Mouse (Mus musculus) MEL (cell line): ENCODE data around the gene Pde6d. TPM values are rescaled to one million over a fixed set of nuclear protein-coding genes. Genes with fewer than 3 reads are reported as not detected.

Experiments used
- DNase-seq: peaks from one replicate; pipeline ENCODE4 v3.0.0; 2011; ENCODE audit warnings: low read depth, low spot score
- H3K27ac ChIP-seq: 2 replicates; pipeline ENCODE4 v1.5.1; 2012; ENCODE audit warnings: low read depth, mild to moderate bottlenecking, control low read depth, low read length, moderate library complexity; ENCODE audit not compliant: control insufficient read depth
- H3K27me3 ChIP-seq, 2 experiments: fragments of 150-350 bp in 1 of 2; sonication (generic) in 1 of 2; 2 replicates each; pipeline ENCODE4 v1.6.1; 2012; ENCODE audit warnings: low read length in 2 of 2, mild to moderate bottlenecking in 2 of 2, improper control_type of control experiment in 1 of 2, moderate library complexity in 1 of 2; ENCODE audit not compliant: insufficient read depth in 2 of 2, control insufficient read depth in 1 of 2
- H3K36me3 ChIP-seq, 2 experiments: 2 replicates each; pipeline ENCODE4 v1.6.1; 2012 to 2014; ENCODE audit warnings: low read length in 2 of 2, improper control_type of control experiment in 1 of 2, inconsistent platforms in 1 of 2, mild to moderate bottlenecking in 1 of 2; ENCODE audit not compliant: insufficient read depth in 2 of 2, control insufficient read depth in 1 of 2
- H3K4me1 ChIP-seq, 2 experiments: fragments of 150-350 bp in 1 of 2; sonication (generic) in 1 of 2; 2 replicates each; pipeline ENCODE4 v1.6.1; 2012; ENCODE audit warnings: low read length in 2 of 2, improper control_type of control experiment in 1 of 2, mild to moderate bottlenecking in 1 of 2; ENCODE audit not compliant: insufficient read depth in 2 of 2, control insufficient read depth in 1 of 2
- H3K4me3 ChIP-seq, 2 experiments: fragments of 150-350 bp in 1 of 2; sonication (generic) in 1 of 2; 2 replicates each; pipeline ENCODE4 v1.5.1; 2012; ENCODE audit warnings: low read depth in 2 of 2, low read length in 2 of 2, mild to moderate bottlenecking in 2 of 2, moderate library complexity in 2 of 2, control low read depth in 1 of 2, improper control_type of control experiment in 1 of 2; ENCODE audit not compliant: control insufficient read depth in 1 of 2, insufficient read depth in 1 of 2
- H3K79me2 ChIP-seq: 2 replicates; pipeline ENCODE4 v1.6.1; 2012; ENCODE audit warnings: mild to moderate bottlenecking, low read length, moderate library complexity; ENCODE audit not compliant: control insufficient read depth, poor library complexity, insufficient read depth
- H3K9ac ChIP-seq: 2 replicates; pipeline ENCODE4 v1.6.1; 2012; ENCODE audit warnings: low read depth, mild to moderate bottlenecking, control low read depth, low read length, moderate library complexity; ENCODE audit not compliant: control insufficient read depth, poor library complexity, severe bottlenecking
- H3K9me3 ChIP-seq: fragments of 150-350 bp; sonication (generic); replicated peaks from 2 replicates; pipeline ENCODE4 v1.6.1; 2012; ENCODE audit warnings: mild to moderate bottlenecking, low read length, improper control_type of control experiment, moderate library complexity; ENCODE audit not compliant: insufficient read depth
- BHLHE40 ChIP-seq: IDR thresholded peaks from 2 replicates; pipeline ENCODE4 v1.6.1; 2012; ENCODE audit warnings: low read depth, mild to moderate bottlenecking, inconsistent platforms, low read length, improper control_type of control experiment, borderline replicate concordance
- CTCF ChIP-seq, 3 experiments: IDR thresholded peaks in 2 of 3; conservative IDR thresholded peaks in 1 of 3; 2 replicates each; pipeline ENCODE4 v1.5.1; 2011 to 2012; ENCODE audit warnings: low read length in 3 of 3, low read depth in 2 of 3, mild to moderate bottlenecking in 2 of 3, improper control_type of control experiment in 1 of 3, inconsistent platforms in 1 of 3, mixed read lengths in 1 of 3, moderate library complexity in 1 of 3; ENCODE audit not compliant: control insufficient read depth in 1 of 3, insufficient read depth in 1 of 3, poor library complexity in 1 of 3, severe bottlenecking in 1 of 3
- ELF1 ChIP-seq: IDR thresholded peaks from 2 replicates; pipeline ENCODE4 v1.6.1; 2014; ENCODE audit warnings: low read depth, mild to moderate bottlenecking, inconsistent platforms, low read length, improper control_type of control experiment, moderate library complexity
- ETS1 ChIP-seq: IDR thresholded peaks from 2 replicates; pipeline ENCODE4 v1.6.1; 2012; ENCODE audit warnings: low read depth, mild to moderate bottlenecking, inconsistent platforms, low read length, improper control_type of control experiment, moderate library complexity
- GABPA ChIP-seq: IDR thresholded peaks from 2 replicates; pipeline ENCODE4 v1.6.1; 2012; ENCODE audit warnings: low read depth, mild to moderate bottlenecking, inconsistent platforms, low read length, improper control_type of control experiment, moderate library complexity
- GATA1 ChIP-seq: IDR thresholded peaks from 2 replicates; pipeline ENCODE4 v1.6.1; 2011; ENCODE audit warnings: low read depth, low read length, improper control_type of control experiment
- JUND ChIP-seq: IDR thresholded peaks from 2 replicates; pipeline ENCODE4 v1.6.1; 2011; ENCODE audit warnings: low read depth, mild to moderate bottlenecking, improper control_type of control experiment, low read length
- MAFK ChIP-seq: IDR thresholded peaks from 2 replicates; pipeline ENCODE4 v1.6.1; 2011; ENCODE audit warnings: low read depth, mild to moderate bottlenecking, low read length, improper control_type of control experiment, borderline replicate concordance
- MAX ChIP-seq: IDR thresholded peaks from 2 replicates; pipeline ENCODE4 v1.6.1; 2011; ENCODE audit warnings: low read length, improper control_type of control experiment
- MEF2A ChIP-seq: IDR thresholded peaks from 2 replicates; pipeline ENCODE4 v1.6.1; 2014; ENCODE audit warnings: low read depth, mild to moderate bottlenecking, inconsistent platforms, low read length, improper control_type of control experiment; ENCODE audit not compliant: poor library complexity, insufficient replicate concordance, severe bottlenecking; ENCODE audit errors: extremely low read depth
- MXI1 ChIP-seq: IDR thresholded peaks from 2 replicates; pipeline ENCODE4 v1.6.1; 2011; ENCODE audit warnings: mild to moderate bottlenecking, low read depth, low read length, improper control_type of control experiment
- MYB ChIP-seq: IDR thresholded peaks from 2 replicates; pipeline ENCODE4 v1.6.1; 2011; ENCODE audit warnings: mild to moderate bottlenecking, low read depth, low read length, improper control_type of control experiment
- NELFE ChIP-seq: IDR thresholded peaks from 2 replicates; pipeline ENCODE4 v1.6.1; 2011; ENCODE audit warnings: low read depth, low read length, improper control_type of control experiment
- NRF1 ChIP-seq: IDR thresholded peaks from 2 replicates; pipeline ENCODE4 v1.6.1; 2014; ENCODE audit warnings: low read depth, mild to moderate bottlenecking, inconsistent platforms, low read length, improper control_type of control experiment, moderate library complexity; ENCODE audit not compliant: poor library complexity, insufficient read depth, severe bottlenecking
- POLR2A ChIP-seq, 2 experiments: IDR thresholded peaks; 2 replicates each; pipeline ENCODE4 v1.6.1; 2011 to 2012; ENCODE audit warnings: low read length in 2 of 2, mild to moderate bottlenecking in 2 of 2, control low read depth in 1 of 2, improper control_type of control experiment in 1 of 2, low read depth in 1 of 2, moderate library complexity in 1 of 2; ENCODE audit not compliant: control insufficient read depth in 1 of 2, insufficient read depth in 1 of 2, poor library complexity in 1 of 2
- POLR2AphosphoS2 ChIP-seq: IDR thresholded peaks from 2 replicates; pipeline ENCODE4 v1.6.1; 2011; ENCODE audit warnings: low read length, improper control_type of control experiment
- RAD21 ChIP-seq: IDR thresholded peaks from 2 replicates; pipeline ENCODE4 v1.6.1; 2011; ENCODE audit warnings: mild to moderate bottlenecking, low read depth, low read length, improper control_type of control experiment
- RCOR1 ChIP-seq: IDR thresholded peaks from 2 replicates; pipeline ENCODE4 v1.6.1; 2012; ENCODE audit warnings: low read depth, mild to moderate bottlenecking, inconsistent platforms, low read length, improper control_type of control experiment
- SMC3 ChIP-seq: IDR thresholded peaks from 2 replicates; pipeline ENCODE4 v1.6.1; 2011; ENCODE audit warnings: low read depth, low read length, improper control_type of control experiment
- TAL1 ChIP-seq: IDR thresholded peaks from 2 replicates; pipeline ENCODE4 v1.6.1; 2012; ENCODE audit warnings: mild to moderate bottlenecking, inconsistent platforms, low read length, moderate library complexity, mixed read lengths
- TBP ChIP-seq: IDR thresholded peaks from 2 replicates; pipeline ENCODE4 v1.8.0; 2011; ENCODE audit warnings: low read depth, low read length, improper control_type of control experiment
- USF2 ChIP-seq, 2 experiments: IDR thresholded peaks; 2 replicates each; pipeline ENCODE4 v1.6.1; 2011 to 2012; ENCODE audit warnings: improper control_type of control experiment in 2 of 2, low read length in 2 of 2, borderline replicate concordance in 1 of 2, inconsistent platforms in 1 of 2, low read depth in 1 of 2, mild to moderate bottlenecking in 1 of 2; ENCODE audit not compliant: insufficient read depth in 1 of 2
- ZC3H11A ChIP-seq: IDR thresholded peaks from 2 replicates; pipeline ENCODE4 v1.6.1; 2012; ENCODE audit warnings: low read depth, mild to moderate bottlenecking, inconsistent platforms, low read length, improper control_type of control experiment
- ZKSCAN1 ChIP-seq: IDR thresholded peaks from 2 replicates; pipeline ENCODE4 v1.6.1; 2012; ENCODE audit warnings: low read depth, mild to moderate bottlenecking, inconsistent platforms, low read length, improper control_type of control experiment, moderate library complexity
- ZMIZ1 ChIP-seq: IDR thresholded peaks from 2 replicates; pipeline ENCODE4 v1.6.1; 2012; ENCODE audit warnings: low read depth, mild to moderate bottlenecking, inconsistent platforms, low read length, improper control_type of control experiment, moderate library complexity
- ZNF384 ChIP-seq: IDR thresholded peaks from 2 replicates; pipeline ENCODE4 v1.6.1; 2012; ENCODE audit warnings: low read depth, mild to moderate bottlenecking, inconsistent platforms, low read length, improper control_type of control experiment
- polyA plus RNA-seq, 2 experiments: library from polyadenylated mRNA; stranded (reverse) in 1 of 2; unstranded in 1 of 2; fragments of >175 nt in 1 of 2; fragments of >200 nt in 1 of 2; gene quantifications; 2 replicates each; pipeline versions ENCODE4 v1.2.1 to v1.2.4; 2012; ENCODE audit warnings: low replicate concordance in 2 of 2, low read depth in 1 of 2; ENCODE audit not compliant: insufficient read length in 2 of 2, insufficient read depth in 1 of 2, missing spikeins in 1 of 2
- total RNA-seq: library from RNA; depleted of rRNA; stranded (reverse); fragments of 300-350 nt; gene quantifications from 2 replicates; pipeline ENCODE4 v1.2.3, GENCODE M21; 2012

Pde6d gene
- total and polyA plus RNA-seq, 3 experiments = 13.4 to 79.9 TPM; not detected in 1

GRCm38 (mm10) chr1:86529590-86529989 is 52.8 kb downstream of the Pde6d start:
- peaks cover 42% of the 10 kb centered on the region for H3K79me2 ChIP-seq
- H3K4me3 ChIP-seq = peak overlapping the region; percentile 67 to 96
- H3K9me3 ChIP-seq = no peaks in the 10 kb centered on the region
- peaks cover 2 to 16% of the 10 kb centered on the region in 2 experiments for H3K36me3 ChIP-seq
- no peak for TF ChIP-seq ZNF384
- DNase-seq = no peak
- peak overlapping the region; percentile 89 for H3K27ac ChIP-seq
- H3K9ac ChIP-seq = peak overlapping the region; percentile 98
- H3K4me1 ChIP-seq = peaks cover 0 to 15% of the 10 kb centered on the region in 2 experiments; a peak in 2 of 4 replicates
- no peaks in the 10 kb centered on the region for H3K27me3 ChIP-seq

DNA sequence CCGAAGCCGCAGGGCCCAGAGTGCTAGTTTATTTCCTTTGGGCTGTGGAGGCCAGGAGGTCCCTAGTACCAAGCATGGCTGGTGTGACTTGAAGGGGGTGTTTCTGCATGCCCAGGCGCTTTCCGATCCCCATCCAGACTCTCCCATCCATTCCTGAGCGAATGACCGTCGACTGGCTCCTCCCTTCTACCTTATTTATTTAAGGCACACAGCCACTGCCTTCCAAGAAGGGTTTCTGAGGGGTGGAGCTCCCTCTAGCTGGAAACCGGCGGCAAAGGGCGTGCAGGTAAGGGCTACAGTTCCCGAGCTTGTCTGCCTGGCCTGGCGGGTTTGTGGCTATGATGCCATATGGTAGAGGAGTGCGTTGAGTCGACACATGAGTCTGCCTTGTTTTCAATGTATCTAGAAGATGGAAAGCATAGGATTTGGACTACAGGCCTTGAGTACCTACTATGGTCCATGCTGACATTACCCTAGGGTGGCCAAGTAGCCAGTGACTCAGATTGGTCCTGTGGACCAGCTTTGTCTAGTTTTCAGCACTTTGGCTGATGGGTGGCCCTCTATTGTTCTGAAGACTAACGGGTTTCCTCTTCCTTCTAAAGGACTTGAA is 53.8 kb downstream of the Pde6d start:
- peaks cover 3 to 21% of the 10 kb centered on the region in 2 experiments; a peak in 3 of 4 replicates for H3K4me1 ChIP-seq
- peak; percentile 65 for DNase-seq
- H3K36me3 ChIP-seq = peaks cover 2 to 21% of the 10 kb centered on the region in 2 experiments

DNA sequence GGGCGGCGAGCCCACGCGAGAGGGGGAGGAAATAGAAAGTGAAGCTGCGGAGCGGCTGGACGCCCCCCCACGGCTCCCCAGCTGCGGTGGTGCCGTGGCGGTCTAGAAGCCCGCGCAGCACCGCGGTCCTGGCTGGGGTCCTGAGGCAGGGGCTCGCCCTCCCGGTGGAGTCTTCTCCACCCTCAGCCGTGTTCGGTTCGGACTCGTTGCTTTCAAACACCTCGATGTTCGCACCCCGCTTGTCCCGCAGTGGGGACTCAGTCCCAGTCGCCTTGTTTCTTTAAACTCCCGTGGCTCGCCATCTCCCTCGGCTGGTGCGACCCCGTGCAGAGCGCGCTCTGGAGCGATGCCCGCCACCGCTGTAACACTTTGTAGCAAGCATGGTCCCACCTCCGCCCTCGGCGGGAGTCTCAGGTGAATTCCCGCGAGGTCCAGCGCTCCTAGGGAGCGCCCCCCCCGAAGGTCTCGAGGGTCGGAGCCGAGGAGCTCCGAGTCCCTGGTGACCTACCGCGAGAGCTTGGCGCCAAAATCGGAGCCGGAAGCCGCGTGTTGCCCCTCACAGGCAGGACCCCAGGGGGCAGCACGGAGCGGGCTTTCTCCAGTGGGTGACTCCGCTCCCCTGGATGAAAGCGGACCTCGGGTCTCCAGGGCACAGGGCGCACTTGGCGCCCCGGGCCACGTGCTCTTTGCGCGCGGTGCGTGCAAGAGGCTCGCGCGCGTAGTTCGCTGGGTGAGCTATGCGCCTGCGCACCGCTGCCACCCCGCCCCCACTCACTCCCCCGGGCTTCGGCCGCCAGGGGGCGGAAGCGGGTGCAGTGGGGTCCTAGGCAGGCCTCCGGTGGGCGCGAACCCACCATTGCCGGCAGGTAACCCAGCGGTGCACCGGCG is 54.6 kb downstream of the Pde6d start:
- peak overlapping the region; percentile 89 for H3K27ac ChIP-seq
- peak overlapping the region; percentile 67 to 96 for H3K4me3 ChIP-seq
- no peaks in the 10 kb centered on the region for H3K9me3 ChIP-seq
- H3K79me2 ChIP-seq = peaks cover 42% of the 10 kb centered on the region
- peak; percentile 86 for DNase-seq
- H3K9ac ChIP-seq = peak overlapping the region; percentile 98
- no peaks in the 10 kb centered on the region for H3K27me3 ChIP-seq
- peaks cover 3 to 27% of the 10 kb centered on the region in 2 experiments; a peak in 3 of 4 replicates for H3K4me1 ChIP-seq
- peaks cover 2 to 26% of the 10 kb centered on the region in 2 experiments for H3K36me3 ChIP-seq
- TF ChIP-seq ELF1 (0 out of 2 replicates have a peak, but pooled peaks have one; percentile 10), SMC3 (no peak), TBP (peak; percentile 28; the same call in 1 of the 2 replicates), MAFK (no peak), GATA1 (no peak), USF2 (IDR thresholded peaks at IDR 0.05; ENCODE audit: borderline replicate concordance in 1 of 2, insufficient read depth in 1 of 2, low read depth in 1 of 2, low read length in 2 of 2) (no peak), MEF2A (no peak), CTCF (IDR thresholded peaks at IDR 0.05 in 2 of 3, conservative IDR thresholded peaks at IDR 0.05 in 1 of 3; ENCODE audit: control insufficient read depth in 1 of 3, insufficient read depth in 1 of 3, low read depth in 2 of 3, low read length in 3 of 3, poor library complexity in 1 of 3, severe bottlenecking in 1 of 3) (peak; percentile 47 to 82 (median 60); a peak in 5 of 6 replicates), MXI1 (peak; percentile 93), MAX (peak; percentile 98), MYB (no peak), RCOR1 (no peak), ETS1 (peak; percentile 19; the same call in 1 of the 2 replicates)

More for the DNA sequence above, 53.8 kb downstream of the Pde6d start:
- peak overlapping the region; percentile 67 to 96 for H3K4me3 ChIP-seq
- TF ChIP-seq GABPA (no peak), MXI1 (no peak), POLR2A (IDR thresholded peaks at IDR 0.05; ENCODE audit: control insufficient read depth in 1 of 2, insufficient read depth in 1 of 2, low read depth in 1 of 2, low read length in 2 of 2, poor library complexity in 1 of 2) (peak in 1 of 2 experiments; percentile 35; a peak in 2 of 4 replicates), ZMIZ1 (no peak), BHLHE40 (no peak), JUND (no peak), TBP (no peak), ZKSCAN1 (no peak), CTCF (IDR thresholded peaks at IDR 0.05 in 2 of 3, conservative IDR thresholded peaks at IDR 0.05 in 1 of 3; ENCODE audit: control insufficient read depth in 1 of 3, insufficient read depth in 1 of 3, low read depth in 2 of 3, low read length in 3 of 3, poor library complexity in 1 of 3, severe bottlenecking in 1 of 3) (peak in 2 of 3 experiments; percentile 7 to 30; a peak in 2 of 6 replicates), USF2 (IDR thresholded peaks at IDR 0.05; ENCODE audit: borderline replicate concordance in 1 of 2, insufficient read depth in 1 of 2, low read depth in 1 of 2, low read length in 2 of 2) (no peak), RAD21 (no peak), TAL1 (no peak), SMC3 (no peak), NRF1 (no peak; the same call in 1 of the 2 replicates), NELFE (no peak), POLR2AphosphoS2 (peak; percentile 22; the same call in 1 of the 2 replicates), MEF2A (no peak), ZC3H11A (no peak)
- peak overlapping the region; percentile 89 for H3K27ac ChIP-seq
- peaks cover 42% of the 10 kb centered on the region for H3K79me2 ChIP-seq
- no peaks in the 10 kb centered on the region for H3K27me3 ChIP-seq
- H3K9ac ChIP-seq = peak overlapping the region; percentile 98
- no peaks in the 10 kb centered on the region for H3K9me3 ChIP-seq
